Mouse (Mus musculus): ENCODE results near the gene Klf9.

- no peak for TF ChIP-seq CTCF (IDR thresholded peaks at IDR 0.05; ENCODE audit: low read depth)
- TF ChIP-seq EP300 (IDR thresholded peaks at IDR 0.05; ENCODE audit: low read depth), result no peak
Observed at GRCm38 (mm10) chr19:23137295-23137694, 3.7 kb upstream of the Klf9 start.
